Mouse (Mus musculus): Measurements from ENCODE around the gene Gm45521. TPM values are rescaled to one million over a fixed set of nuclear protein-coding genes. Genes with fewer than 3 reads are reported as not detected.

Gene Gm45521
- total and polyA plus RNA-seq, 3 experiments, result not detected

- H3K4me1 ChIP-seq (ENCODE audit: insufficient read depth, low read depth, low read length), result peaks cover 53% of the 10 kb centered on the region
- ATAC-seq (ENCODE audit: extremely low read depth, insufficient number of reproducible peaks, low FRiP score, poor library complexity, severe bottlenecking), result no peak
These were observed 37.2 kb upstream of the Gm45521 start for GRCm38 (mm10) chr14:7919921-7920320.

GRCm38 (mm10) chr14:7921459-7921858, 35.6 kb upstream of the Gm45521 start:
- DNase-seq (ENCODE audit: low spot score) (no peak), ATAC-seq (ENCODE audit: extremely low read depth, insufficient number of reproducible peaks, low FRiP score, poor library complexity, severe bottlenecking) (no peak)
- Histone ChIP-seq H3K36me3 (replicated peaks) (peaks cover 10% of the 10 kb centered on the region), H3K9me3 (replicated peaks) (no peaks in the 10 kb centered on the region; the same call in 1 of the 2 replicates), H3K4me3 (ENCODE audit: low read depth, low read length) (no peak overlapping the region), H3K27me3 (ENCODE audit: insufficient read depth, low read length) (peaks cover 5% of the 10 kb centered on the region; the same call in 1 of the 2 replicates), H3K4me1 (ENCODE audit: insufficient read depth, low read depth, low read length) (peaks cover 51% of the 10 kb centered on the region)
- TF ChIP-seq TAL1 (conservative IDR thresholded peaks at IDR 0.05; ENCODE audit: low read depth, low read length), result no peak
- no peak for TF ChIP-seq GATA2 (IDR thresholded peaks at IDR 0.05; ENCODE audit: borderline replicate concordance, low read depth, low read length)
- no peak for TF ChIP-seq CTCF (IDR thresholded peaks at IDR 0.05; ENCODE audit: low read depth, low read length)
- no peak for TF ChIP-seq POLR2AphosphoS5 (IDR thresholded peaks at IDR 0.05; ENCODE audit: insufficient replicate concordance, low read depth, low read length)
- TF ChIP-seq GATA1 (IDR thresholded peaks at IDR 0.05; ENCODE audit: borderline replicate concordance, low read length), result no peak

More at GRCm38 (mm10) chr14:7919921-7920320, 37.2 kb upstream of the Gm45521 start:
- no peak for TF ChIP-seq CTCF (IDR thresholded peaks at IDR 0.05; ENCODE audit: low read depth, low read length)
- no peak for TF ChIP-seq GATA1 (IDR thresholded peaks at IDR 0.05; ENCODE audit: borderline replicate concordance, low read length)
- no peak for TF ChIP-seq GATA2 (IDR thresholded peaks at IDR 0.05; ENCODE audit: borderline replicate concordance, low read depth, low read length)
- TF ChIP-seq TAL1 (conservative IDR thresholded peaks at IDR 0.05; ENCODE audit: low read depth, low read length), result no peak
- TF ChIP-seq POLR2AphosphoS5 (IDR thresholded peaks at IDR 0.05; ENCODE audit: insufficient replicate concordance, low read depth, low read length), result no peak
- DNase-seq (ENCODE audit: low spot score), result no peak
- H3K36me3 ChIP-seq (replicated peaks), result peaks cover 15% of the 10 kb centered on the region
- peaks cover 5% of the 10 kb centered on the region; the same call in 1 of the 2 replicates for H3K27me3 ChIP-seq (ENCODE audit: insufficient read depth, low read length)
- H3K9me3 ChIP-seq (replicated peaks), result no peaks in the 10 kb centered on the region; the same call in 1 of the 2 replicates
- H3K4me3 ChIP-seq (ENCODE audit: low read depth, low read length), result no peak overlapping the region

DNA sequence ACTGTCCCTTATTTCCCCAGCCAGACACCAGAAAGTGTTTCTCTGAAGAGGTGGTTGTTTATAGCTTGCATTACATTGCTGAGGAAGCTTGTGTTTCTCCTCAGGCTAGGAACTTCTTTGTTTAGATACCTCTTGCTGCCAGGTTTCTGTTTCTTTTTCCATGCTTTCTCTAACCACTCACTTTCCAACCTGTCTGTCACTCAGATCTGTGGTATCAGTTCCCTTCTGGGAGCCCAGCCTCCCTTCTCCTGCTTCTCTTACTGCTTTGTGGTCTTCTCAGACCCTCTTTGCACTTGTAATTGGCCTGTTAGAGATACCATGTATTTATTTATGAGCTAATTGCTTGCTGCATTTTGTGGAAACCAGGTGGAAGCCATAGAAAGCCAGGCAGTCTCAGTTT, 33.5 kb upstream of the Gm45521 start:
- H3K36me3 ChIP-seq (replicated peaks), result peaks cover 8% of the 10 kb centered on the region
- no peak for ATAC-seq (ENCODE audit: extremely low read depth, insufficient number of reproducible peaks, low FRiP score, poor library complexity, severe bottlenecking)

DNA sequence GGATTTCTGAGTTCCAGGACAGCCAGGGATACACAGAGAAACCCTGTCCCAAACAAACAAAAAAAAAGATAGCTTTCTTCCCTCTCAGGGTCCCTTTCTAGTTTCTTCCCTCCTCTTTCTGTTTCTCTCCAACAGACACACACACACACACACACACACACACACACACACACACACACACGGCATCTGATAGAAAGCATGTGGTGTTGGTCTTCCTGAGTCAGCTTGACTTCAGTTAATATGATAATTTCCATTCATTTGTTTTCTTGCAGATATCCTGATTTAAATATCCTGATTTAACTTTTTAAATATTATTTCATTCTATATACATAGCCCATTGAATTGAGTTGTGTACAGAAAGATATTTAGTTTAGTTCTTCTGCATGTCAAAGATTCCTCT, 28.7 kb upstream of the Gm45521 start:
- H3K9me3 ChIP-seq (replicated peaks), result no peaks in the 10 kb centered on the region; the same call in 1 of the 2 replicates
- no peak for ATAC-seq (ENCODE audit: extremely low read depth, insufficient number of reproducible peaks, low FRiP score, poor library complexity, severe bottlenecking)
- TF ChIP-seq POLR2AphosphoS5 (IDR thresholded peaks at IDR 0.05; ENCODE audit: insufficient replicate concordance, low read depth, low read length), result no peak
- TF ChIP-seq CTCF (IDR thresholded peaks at IDR 0.05; ENCODE audit: low read depth, low read length), result no peak
- H3K4me1 ChIP-seq (ENCODE audit: insufficient read depth, low read depth, low read length), result peaks cover 55% of the 10 kb centered on the region
- peaks cover 7% of the 10 kb centered on the region; the same call in 1 of the 2 replicates for H3K27me3 ChIP-seq (ENCODE audit: insufficient read depth, low read length)
- H3K4me3 ChIP-seq (ENCODE audit: low read depth, low read length), result no peak overlapping the region
- H3K36me3 ChIP-seq (replicated peaks), result peaks cover 4% of the 10 kb centered on the region
- no peak for DNase-seq (ENCODE audit: low spot score)

More for the DNA sequence above, 33.5 kb upstream of the Gm45521 start:
- Histone ChIP-seq H3K4me3 (ENCODE audit: low read depth, low read length) (no peak overlapping the region), H3K4me1 (ENCODE audit: insufficient read depth, low read depth, low read length) (peaks cover 44% of the 10 kb centered on the region), H3K9me3 (replicated peaks) (no peaks in the 10 kb centered on the region; the same call in 1 of the 2 replicates), H3K27me3 (ENCODE audit: insufficient read depth, low read length) (peaks cover 7% of the 10 kb centered on the region; the same call in 1 of the 2 replicates)
- no peak for DNase-seq (ENCODE audit: low spot score)
- no peak for TF ChIP-seq GATA2 (IDR thresholded peaks at IDR 0.05; ENCODE audit: borderline replicate concordance, low read depth, low read length)
- no peak for TF ChIP-seq TAL1 (conservative IDR thresholded peaks at IDR 0.05; ENCODE audit: low read depth, low read length)
- TF ChIP-seq CTCF (IDR thresholded peaks at IDR 0.05; ENCODE audit: low read depth, low read length), result no peak
- TF ChIP-seq POLR2AphosphoS5 (IDR thresholded peaks at IDR 0.05; ENCODE audit: insufficient replicate concordance, low read depth, low read length), result no peak
- no peak for TF ChIP-seq GATA1 (IDR thresholded peaks at IDR 0.05; ENCODE audit: borderline replicate concordance, low read length)

DNA sequence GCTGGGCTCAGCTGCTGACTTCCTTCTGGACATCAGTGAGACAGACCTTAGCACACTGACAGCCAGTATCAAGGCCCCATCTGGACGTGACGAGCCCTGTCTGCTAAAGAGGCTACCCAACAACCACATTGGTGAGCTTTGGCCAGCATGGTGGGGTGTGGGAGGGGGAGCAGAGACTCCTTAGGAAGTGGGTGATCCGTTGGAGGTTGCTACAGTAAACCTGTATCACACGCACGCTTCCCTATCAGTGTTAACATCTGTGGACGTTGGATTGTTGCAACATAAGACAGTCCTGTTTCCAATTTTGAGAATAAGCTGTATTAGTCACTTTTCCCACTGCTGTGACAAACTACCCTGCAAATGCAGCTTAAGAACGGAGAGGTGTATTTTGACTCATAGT, 28.1 kb upstream of the Gm45521 start:
- peak overlapping the region; percentile 37; the same call in 1 of the 2 replicates for H3K4me3 ChIP-seq (ENCODE audit: low read depth, low read length)
- peaks cover 60% of the 10 kb centered on the region for H3K4me1 ChIP-seq (ENCODE audit: insufficient read depth, low read depth, low read length)
- no peak for DNase-seq (ENCODE audit: low spot score)
- TF ChIP-seq CTCF (IDR thresholded peaks at IDR 0.05; ENCODE audit: low read depth, low read length), result no peak
- TF ChIP-seq TAL1 (conservative IDR thresholded peaks at IDR 0.05; ENCODE audit: low read depth, low read length), result peak; percentile 26; the same call in 1 of the 2 replicates
- H3K9me3 ChIP-seq (replicated peaks), result no peaks in the 10 kb centered on the region; the same call in 1 of the 2 replicates
- ATAC-seq (ENCODE audit: extremely low read depth, insufficient number of reproducible peaks, low FRiP score, poor library complexity, severe bottlenecking), result peak; percentile 78
- peaks cover 6% of the 10 kb centered on the region for H3K36me3 ChIP-seq (replicated peaks)
- peaks cover 6% of the 10 kb centered on the region; the same call in 1 of the 2 replicates for H3K27me3 ChIP-seq (ENCODE audit: insufficient read depth, low read length)

GRCm38 (mm10) chr14:7932151-7932550, 24.9 kb upstream of the Gm45521 start:
- no peak for TF ChIP-seq CTCF (IDR thresholded peaks at IDR 0.05; ENCODE audit: low read depth, low read length)
- TF ChIP-seq GATA2 (IDR thresholded peaks at IDR 0.05; ENCODE audit: borderline replicate concordance, low read depth, low read length), result no peak
- no peak for TF ChIP-seq TAL1 (conservative IDR thresholded peaks at IDR 0.05; ENCODE audit: low read depth, low read length)
- no peak for TF ChIP-seq POLR2AphosphoS5 (IDR thresholded peaks at IDR 0.05; ENCODE audit: insufficient replicate concordance, low read depth, low read length)
- no peak for TF ChIP-seq GATA1 (IDR thresholded peaks at IDR 0.05; ENCODE audit: borderline replicate concordance, low read length)
- ATAC-seq (ENCODE audit: extremely low read depth, insufficient number of reproducible peaks, low FRiP score, poor library complexity, severe bottlenecking) (no peak), DNase-seq (ENCODE audit: low spot score) (no peak)
- peaks cover 6% of the 10 kb centered on the region for H3K36me3 ChIP-seq (replicated peaks)
- H3K9me3 ChIP-seq (replicated peaks), result no peaks in the 10 kb centered on the region
- peaks cover 67% of the 10 kb centered on the region for H3K4me1 ChIP-seq (ENCODE audit: insufficient read depth, low read depth, low read length)
- H3K27me3 ChIP-seq (ENCODE audit: insufficient read depth, low read length), result peaks cover 4% of the 10 kb centered on the region; the same call in 1 of the 2 replicates
- H3K4me3 ChIP-seq (ENCODE audit: low read depth, low read length), result no peak overlapping the region

Measured in G1E (cell line).